Mouse (Mus musculus) monocyte, adult 5-6 weeks (primary cell): Measurements from ENCODE around the gene Olfr1134. TPM values are rescaled to one million over a fixed set of nuclear protein-coding genes. Genes with fewer than 3 reads are reported as not detected.
"Not testable (repeated sequence)": the region's sequence is repeated elsewhere in the genome, so short reads cannot be mapped to it uniquely, and the experiment has no call there.

Experiments
- ATAC-seq: fragments of 153-309, 156-312 bp; replicated peaks from 2 replicates; pipeline ENCODE4 v1.8.0; 2017; ENCODE audit warnings: mild to moderate bottlenecking; ENCODE audit not compliant: low TSS enrichment, insufficient number of reproducible peaks, severe bottlenecking, poor library complexity, low FRiP score
- total RNA-seq: library from RNA; stranded (forward); fragments of 200-1000, 200-491, 200-594 nt; gene quantifications from 3 replicates; pipeline ENCODE4 v1.2.3, GENCODE M21; 2017

Olfr1134 gene
- not detected in 3 replicates for total RNA-seq

DNA sequence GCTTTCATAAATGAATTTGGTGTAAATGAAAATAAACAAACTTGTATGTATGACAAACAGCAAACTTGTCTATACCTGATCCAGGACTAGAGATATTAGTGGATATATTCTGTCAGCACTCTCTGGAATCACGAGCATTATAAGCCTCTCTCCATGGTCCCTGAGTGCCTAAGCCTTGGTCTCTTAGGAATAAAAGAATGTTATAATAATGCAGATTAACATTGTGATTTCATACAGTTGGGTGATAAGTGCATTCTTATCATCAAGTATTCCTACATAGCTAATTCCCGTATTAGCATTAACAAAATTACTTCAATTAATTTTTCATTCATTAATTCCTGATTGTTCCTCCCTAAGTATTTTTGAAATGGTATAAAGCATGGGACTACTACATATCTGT lies at the start of gene Olfr1134:
Olfr1134 (minus strand) TSS at position 101 of the 400 bp plus-strand sequence.
- ATAC-seq: no peak

DNA sequence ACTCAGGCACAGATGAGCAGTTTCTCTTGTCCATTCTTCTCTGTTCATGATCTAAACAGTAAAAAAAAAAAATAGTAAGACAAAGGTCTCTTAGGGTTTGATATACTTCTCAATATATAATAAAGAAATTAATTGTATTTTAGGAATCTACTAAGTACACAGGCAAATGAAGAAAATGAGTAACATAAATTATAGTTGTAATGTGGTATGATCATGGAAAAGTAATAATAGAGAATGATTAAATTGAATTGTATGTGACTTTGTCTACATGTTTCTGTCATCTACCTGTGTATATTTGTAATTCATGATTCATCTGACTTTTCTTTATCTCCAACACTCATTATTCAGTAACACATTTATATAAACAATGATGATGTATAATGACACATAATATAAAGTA lies 35.6 kb upstream of the Olfr1134 start, which contains the start of gene Olfr1136:
Olfr1136 (minus strand) TSS at position 101 of the 400 bp plus-strand sequence.
- ATAC-seq: no peak

DNA sequence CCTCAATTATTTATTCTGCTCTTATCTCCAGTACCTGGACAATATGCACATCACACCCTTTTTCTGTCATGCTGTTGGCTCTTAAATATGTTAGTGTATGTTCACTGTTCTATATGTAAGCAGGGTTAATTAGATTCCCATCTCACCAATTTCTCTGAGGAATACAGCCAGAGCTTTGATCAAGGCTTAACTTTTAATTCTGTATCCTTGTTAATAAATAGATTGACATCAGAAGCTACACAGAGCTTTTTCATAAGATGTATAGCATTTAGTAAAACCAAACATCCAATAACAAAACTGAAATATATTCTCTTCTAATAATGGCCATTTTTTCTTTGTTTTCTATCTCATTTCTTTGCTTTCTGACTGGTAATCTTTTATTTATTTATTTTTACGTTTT lies 15.3 kb upstream of the Olfr1134 start, which contains the start of gene Olfr1135:
Olfr1135 (minus strand) TSS at position 101 of the 400 bp plus-strand sequence.
- no peak for ATAC-seq

DNA sequence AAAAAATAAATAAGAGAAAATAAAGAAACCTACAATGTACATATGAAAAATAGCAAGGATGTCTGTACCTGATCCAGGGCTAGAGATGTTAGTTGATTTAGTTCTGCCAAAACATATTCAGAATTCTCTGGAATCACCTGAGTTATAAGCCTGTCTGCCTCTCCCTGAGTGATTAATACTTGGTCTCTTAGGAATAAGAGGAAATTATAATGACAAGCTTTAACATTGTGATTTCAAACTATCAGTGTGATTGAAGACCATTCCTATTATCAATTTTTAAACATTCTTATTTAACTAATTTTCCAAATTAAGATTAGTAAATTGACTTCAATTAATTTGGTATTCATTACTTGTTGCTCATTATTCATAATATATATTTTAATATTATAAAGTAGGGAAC lies 11.0 kb downstream of the Olfr1134 start, which contains the start of gene Olfr1133:
Olfr1133 (minus strand) TSS at position 101 of the 400 bp plus-strand sequence.
- ATAC-seq: no peak

DNA sequence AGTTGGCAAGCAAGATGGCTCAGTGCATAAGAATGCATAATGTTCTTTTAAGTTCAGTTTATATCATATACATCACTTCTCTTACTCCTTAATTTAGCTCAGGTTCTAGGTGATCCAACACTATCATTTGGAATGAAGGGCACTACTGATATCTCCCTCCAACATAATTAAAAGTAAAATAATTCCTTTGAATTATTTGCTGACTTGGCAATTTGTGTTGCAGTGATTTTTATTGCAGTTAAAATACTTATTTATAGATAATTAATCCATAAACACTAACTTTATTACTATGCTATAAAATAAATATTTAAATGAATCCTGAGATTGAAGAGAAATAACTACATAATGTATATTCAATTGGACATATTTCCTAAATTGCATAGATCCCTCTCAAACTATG lies 15.8 kb downstream of the Olfr1134 start:
- no peak for ATAC-seq

DNA sequence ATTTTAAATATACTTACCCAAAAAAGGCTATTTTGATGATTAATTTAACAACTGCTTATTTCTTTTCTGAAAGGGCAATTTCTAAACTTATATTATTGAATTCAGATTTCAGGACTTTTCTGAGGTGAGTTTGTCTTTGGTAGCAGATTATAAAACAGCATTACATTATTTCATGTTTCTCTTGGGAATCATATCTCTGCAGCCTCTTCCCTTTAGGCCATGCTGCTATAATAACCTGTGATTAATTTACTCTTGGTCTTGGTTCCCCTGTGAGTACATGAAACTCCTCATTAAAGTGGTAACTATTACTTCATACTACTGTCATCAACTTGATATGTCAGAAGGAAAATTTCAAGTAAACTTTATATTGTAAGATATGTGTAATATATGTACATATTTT lies 20.8 kb downstream of the Olfr1134 start, which contains the start of gene Olfr1132:
Olfr1132 (minus strand) TSS at position 101 of the 400 bp plus-strand sequence.
- ATAC-seq: no peak

DNA sequence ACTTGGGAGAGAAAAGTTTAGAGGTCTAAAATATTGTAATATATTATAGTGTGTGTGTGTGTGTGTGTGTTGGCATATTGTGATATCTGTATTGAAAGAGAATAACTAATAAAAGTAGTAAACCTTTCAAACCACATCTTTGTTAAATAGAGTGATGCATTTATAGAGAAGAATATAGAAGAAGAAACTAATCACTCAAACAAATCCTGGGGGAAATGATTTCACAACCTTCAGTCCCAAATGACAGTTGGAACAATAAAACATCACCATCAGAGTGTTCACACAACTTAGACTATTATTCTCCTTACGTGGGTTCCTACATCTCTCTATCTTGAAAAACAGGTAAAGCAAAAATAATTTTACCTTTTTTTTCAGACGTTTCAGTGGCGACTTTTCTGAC lies 31.5 kb downstream of the Olfr1134 start, which contains the start of gene Olfr1131:
Olfr1131 (plus strand) TSS at position 301 of the 400 bp plus-strand sequence.
- ATAC-seq: no peak

DNA sequence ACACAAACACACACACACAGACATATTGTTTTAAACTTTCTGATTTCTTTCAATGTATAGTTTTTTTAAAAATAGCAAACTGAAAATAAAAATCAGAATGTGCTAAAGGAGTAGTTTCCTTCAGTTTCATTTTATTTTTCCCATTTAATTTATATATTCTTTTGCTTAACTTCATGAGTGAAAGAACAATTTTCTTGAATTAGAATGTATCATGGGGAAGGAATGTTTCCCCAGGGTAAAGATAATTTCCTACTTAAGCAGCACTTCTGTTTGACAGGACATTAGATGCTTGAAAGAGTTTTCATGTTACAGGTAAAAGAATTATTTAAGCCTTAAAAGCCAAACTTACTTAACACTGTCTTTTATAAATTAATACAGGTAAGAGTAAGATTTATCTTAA lies 52.3 kb downstream of the Olfr1134 start, which contains the start of gene Olfr1130:
Olfr1130 (plus strand) TSS at position 301 of the 400 bp plus-strand sequence.
- ATAC-seq: not testable (repeated sequence)

Other genes starting within 250 kb of the Olfr1134 start
- not detected in 3 replicates for gene Olfr1123, start 241.8 kb downstream of the Olfr1134 start, total RNA-seq
- not detected in 3 replicates for gene Olfr1124, start 228.2 kb downstream of the Olfr1134 start, total RNA-seq
- gene Olfr1126, start 204.5 kb downstream of the Olfr1134 start, total RNA-seq: not detected in 3 replicates
- not detected in 3 replicates for gene Pramel7, start 161.4 kb downstream of the Olfr1134 start, total RNA-seq
- gene Pramel6, start 151.9 kb downstream of the Olfr1134 start, total RNA-seq: not detected in 3 replicates
- not detected in 3 replicates for gene Olfr153, start 126.7 kb downstream of the Olfr1134 start, total RNA-seq
- not detected in 3 replicates for gene Olfr1128, start 112.9 kb downstream of the Olfr1134 start, total RNA-seq
- gene Olfr1129, start 84.6 kb downstream of the Olfr1134 start, total RNA-seq: not detected in 3 replicates
- not detected in 3 replicates for gene Olfr1130, start 52.2 kb downstream of the Olfr1134 start, total RNA-seq
- gene Olfr1131, start 31.4 kb downstream of the Olfr1134 start, total RNA-seq: not detected in 3 replicates
- not detected in 3 replicates for gene Olfr1132, start 20.9 kb downstream of the Olfr1134 start, total RNA-seq
- gene Olfr1133, start 11.1 kb downstream of the Olfr1134 start, total RNA-seq: not detected in 3 replicates
- gene Olfr1135, start 15.2 kb upstream of the Olfr1134 start, total RNA-seq: not detected in 3 replicates
- gene Olfr1136, start 35.5 kb upstream of the Olfr1134 start, total RNA-seq: not detected in 3 replicates
- gene Olfr1137, start 54.7 kb upstream of the Olfr1134 start, total RNA-seq: not detected in 3 replicates
- not detected in 3 replicates for gene Olfr1138, start 81.5 kb upstream of the Olfr1134 start, total RNA-seq
- not detected in 3 replicates for gene Olfr1140, start 85.3 kb upstream of the Olfr1134 start, total RNA-seq
- gene Olfr1141, start 95.5 kb upstream of the Olfr1134 start, total RNA-seq: not detected in 3 replicates
- gene Olfr152, start 121.0 kb upstream of the Olfr1134 start, total RNA-seq: 1.2 TPM in 1 of 3 replicates, not detected in the others
- not detected in 3 replicates for gene Olfr1143, start 142.1 kb upstream of the Olfr1134 start, total RNA-seq
- not detected in 3 replicates for gene Olfr1145, start 151.4 kb upstream of the Olfr1134 start, total RNA-seq
- gene Olfr1148, start 172.1 kb upstream of the Olfr1134 start, total RNA-seq: not detected in 3 replicates
- not detected in 3 replicates for gene Olfr1150-ps1, start 185.5 kb upstream of the Olfr1134 start, total RNA-seq
- gene Olfr1151, start 197.4 kb upstream of the Olfr1134 start, total RNA-seq: not detected in 3 replicates
- not detected in 3 replicates for gene Olfr1152, start 208.0 kb upstream of the Olfr1134 start, total RNA-seq
- not detected in 3 replicates for gene Olfr1153, start 236.5 kb upstream of the Olfr1134 start, total RNA-seq
- not detected in 3 replicates for gene Olfr1154, start 246.7 kb upstream of the Olfr1134 start, total RNA-seq